Mouse (Mus musculus) gastrocnemius, postnatal 10 days (tissue): Measurements from ENCODE around the gene Tipin. TPM values are rescaled to one million over a fixed set of nuclear protein-coding genes. Genes with fewer than 3 reads are reported as not detected.

ENCODE experiments used
- DNase-seq: peaks from one replicate; pipeline ENCODE4 v3.0.0; 2021; ENCODE audit warnings: mixed read lengths
- total RNA-seq, 2 experiments: library from RNA; stranded (reverse); gene quantifications; 2 replicates each; pipeline ENCODE4 v1.2.3; 2021

The Tipin gene
- total RNA-seq, 2 experiments from 2014 or later: 19.2 to 24.3 TPM

DNA sequence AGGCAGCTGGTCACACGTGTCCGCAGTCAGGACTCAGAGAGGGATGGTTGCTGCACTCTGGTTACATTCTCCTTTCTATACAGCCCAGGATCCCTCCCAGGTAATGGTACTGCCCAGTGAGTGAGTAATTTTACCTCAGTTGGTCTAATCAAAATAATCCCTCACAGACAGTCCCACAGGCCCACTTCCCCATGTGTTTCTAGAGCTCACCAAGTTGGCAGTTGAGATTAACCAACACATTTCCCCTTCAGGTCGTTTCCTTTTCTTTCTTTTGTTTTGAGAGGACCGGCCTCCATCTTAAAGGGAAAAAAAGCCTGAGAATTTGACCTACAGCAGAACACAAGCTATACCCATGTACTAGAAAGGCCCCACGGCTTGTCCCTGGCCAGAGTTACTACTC, 64.5 kb downstream of the Tipin start:
- DNase-seq: no peak

DNA sequence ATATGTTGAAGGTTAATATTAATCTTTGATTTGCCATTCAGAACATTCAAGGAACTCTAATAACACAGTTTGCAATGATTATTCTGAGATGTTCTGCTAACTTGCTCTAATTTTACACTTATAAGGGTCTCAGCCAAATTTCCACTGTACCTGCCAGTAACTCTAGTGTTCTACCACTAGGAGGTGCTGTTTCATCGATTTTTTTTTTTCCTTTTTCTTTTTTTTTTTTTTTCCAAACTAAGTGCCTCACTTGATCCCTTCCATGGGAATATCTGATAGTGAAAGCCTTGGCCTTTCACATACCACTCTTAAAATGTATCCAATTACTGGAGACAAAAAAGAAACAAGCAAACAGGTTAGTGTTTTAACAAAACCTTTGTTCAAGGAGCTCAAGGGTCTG, 66.0 kb downstream of the Tipin start:
- DNase-seq: no peak

DNA sequence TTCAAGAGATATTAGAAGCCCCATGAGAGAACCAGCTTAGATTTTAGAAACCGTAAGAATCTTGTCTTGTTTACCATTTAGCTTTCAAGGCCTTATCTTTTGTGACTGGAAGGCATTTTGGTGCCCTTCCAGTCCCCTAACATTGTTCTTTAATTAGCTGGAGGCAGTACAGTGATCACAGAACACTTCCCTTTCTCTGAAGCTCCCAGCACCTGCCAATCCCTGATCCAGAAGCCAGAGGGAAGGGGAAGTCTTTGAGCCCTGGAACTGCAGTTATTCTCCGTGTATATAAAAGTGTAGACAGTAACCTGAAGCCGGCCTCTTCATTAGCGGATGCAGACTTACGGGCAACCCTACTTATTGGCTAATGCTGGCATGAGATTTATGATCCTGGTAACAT, 68.1 kb downstream of the Tipin start:
- DNase-seq: no peak

DNA sequence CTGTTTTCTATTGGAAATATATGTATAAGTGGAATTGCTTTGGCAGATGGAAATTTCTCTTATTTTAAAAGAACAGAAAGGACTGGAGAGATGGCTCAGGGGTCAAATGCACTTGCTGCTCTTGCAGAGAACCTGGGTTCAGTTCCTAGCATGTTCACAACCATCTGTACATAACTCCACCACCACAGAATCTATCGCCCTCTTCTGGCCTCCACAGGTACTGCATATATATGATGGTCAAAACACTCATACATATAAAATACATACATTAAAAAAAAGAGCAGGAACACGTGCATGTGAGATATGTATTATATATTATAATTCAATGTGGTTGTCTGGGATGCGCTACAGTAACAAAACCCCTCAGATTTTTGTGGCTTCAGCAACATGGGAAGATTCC, 69.8 kb downstream of the Tipin start:
- no peak for DNase-seq

Other genes starting within 250 kb of the Tipin start
- gene Lctl, start 164.4 kb upstream of the Tipin start, total RNA-seq: under 1 TPM; 0.66 to 0.68 TPM
- gene Zwilch, start 108.5 kb upstream of the Tipin start, total RNA-seq: 1 to 10 TPM; 3.1 to 5.3 TPM
- gene Rpl4, start 108.2 kb upstream of the Tipin start, total RNA-seq: 100 to 1,000 TPM; 811 to 822 TPM
- gene Snapc5, start 102.3 kb upstream of the Tipin start, total RNA-seq: 10 to 100 TPM; 17.4 to 17.5 TPM
- gene Uchl4, start 46.4 kb upstream of the Tipin start, total RNA-seq: 1 to 10 TPM; 2.0 to 2.9 TPM
- gene Map2k1, start 27.9 kb upstream of the Tipin start, total RNA-seq: 10 to 100 TPM; 69.8 to 71.6 TPM
- gene Dis3l, start 59.7 kb downstream of the Tipin start, total RNA-seq: 10 to 100 TPM; 12.6 to 16.7 TPM
- 1 to 10 TPM in 1 of 2 experiments, under 1 TPM in 1; 0.38 to 1.5 TPM for gene Megf11, start 104.0 kb downstream of the Tipin start, total RNA-seq